Mouse (Mus musculus) stomach, postnatal 0 days (tissue): Measurements from ENCODE around the gene Nek10. TPM values are rescaled to one million over a fixed set of nuclear protein-coding genes. Genes with fewer than 3 reads are reported as not detected.
A peak's percentile ranks its signal among the peaks of the same experiment; 100 is the strongest.

Experiments used
- ATAC-seq: fragments of 200-750 bp; cut with Nextera tagmentation; 2 replicates; pipeline ENCODE4 v1.8.0; 2017; ENCODE audit not compliant: low FRiP score, low TSS enrichment
- DNase-seq: peaks from one replicate; pipeline ENCODE4 v3.0.0-alpha.2; 2016; ENCODE audit warnings: low spot score
- H3K27ac ChIP-seq: fragments of 300-500 bp; sonication (generic); replicated peaks from 2 replicates; pipeline ENCODE4 v1.5.1; 2014; ENCODE audit warnings: mild to moderate bottlenecking, control low read depth
- H3K27me3 ChIP-seq: fragments of 300-500 bp; sonication (generic); 2 replicates; pipeline ENCODE4 v1.6.1; 2014; ENCODE audit warnings: low read length; ENCODE audit not compliant: control insufficient read depth, insufficient read depth
- H3K36me3 ChIP-seq: fragments of 300-500 bp; sonication (generic); 2 replicates; pipeline ENCODE4 v1.6.1; 2014; ENCODE audit warnings: low read length, mixed read lengths; ENCODE audit not compliant: control insufficient read depth, insufficient read depth
- H3K4me1 ChIP-seq: fragments of 300-500 bp; sonication (generic); replicated peaks from 2 replicates; pipeline ENCODE4 v1.6.1; 2014; ENCODE audit warnings: antibody characterized with exemption; ENCODE audit not compliant: control insufficient read depth, insufficient read depth
- H3K4me2 ChIP-seq: fragments of 300-500 bp; sonication (generic); replicated peaks from 2 replicates; pipeline ENCODE4 v1.6.1; 2014; ENCODE audit warnings: low read depth, mild to moderate bottlenecking, control low read depth, moderate library complexity
- H3K4me3 ChIP-seq: fragments of 300-500 bp; sonication (generic); 2 replicates; pipeline ENCODE4 v1.5.1; 2014; ENCODE audit warnings: low read depth, low read length, control low read depth
- H3K9ac ChIP-seq: fragments of 300-500 bp; sonication (generic); 2 replicates; pipeline ENCODE4 v1.6.1; 2014; ENCODE audit warnings: mild to moderate bottlenecking, low read length, control low read depth, mixed read lengths
- H3K9me3 ChIP-seq: fragments of 300-500 bp; sonication (generic); 2 replicates; pipeline ENCODE4 v1.6.1; 2016; ENCODE audit warnings: low read length; ENCODE audit not compliant: control insufficient read depth
- CTCF ChIP-seq: IDR thresholded peaks from 2 replicates; pipeline ENCODE4 v1.5.1; 2016; ENCODE audit warnings: antibody characterized with exemption, low read depth, mild to moderate bottlenecking, moderate library complexity
- EP300 ChIP-seq: optimal IDR thresholded peaks from 2 replicates; pipeline ENCODE3; 2016; ENCODE audit warnings: antibody characterized with exemption
- WGBS: fragments of 180-500 bp; shearing (Covaris S2); extraction: QIAGEN DNeasy Blood & Tissue Kit; methylation state at CpG from one replicate; pipeline ENCODE4 v1.1.7; 2014; 5-methylcytosine and 5-hydroxymethylcytosine counted together
- polyA plus RNA-seq: library from polyadenylated mRNA; unstranded; fragments of >200 nt; fragmentation: Nextera tagmentation; extraction: Ambion mirVana; gene quantifications from 2 replicates; pipeline ENCODE4 v1.2.1, GENCODE M21; 2015

Gene Nek10
- polyA plus RNA-seq, 1 experiment from 2014 or later = 0.02 TPM

DNA sequence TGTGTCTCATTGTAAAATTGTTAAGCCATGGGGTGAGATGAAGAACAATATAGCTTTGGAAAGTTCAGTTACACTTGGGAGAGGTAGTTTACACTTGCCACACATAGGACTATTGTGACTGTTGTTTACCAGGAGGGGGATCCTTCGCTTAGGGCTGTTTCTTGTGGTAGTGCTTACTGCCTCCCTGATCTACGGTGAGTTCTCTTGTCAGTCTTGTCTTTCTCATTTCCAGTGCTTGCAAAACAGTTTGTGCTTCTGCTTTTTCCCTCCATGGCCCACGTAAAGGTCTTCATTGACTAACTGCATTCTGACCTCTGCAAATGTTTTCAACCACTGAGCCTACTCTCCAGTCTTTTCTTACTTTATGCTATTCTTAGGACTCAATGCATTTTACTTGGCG is 2.9 kb upstream of the Nek10 start:
- DNase-seq = no peak
- Histone ChIP-seq H3K27me3 (no peaks in the 10 kb centered on the region), H3K4me2 (no peak overlapping the region), H3K4me3 (no peak overlapping the region), H3K4me1 (no peaks in the 10 kb centered on the region), H3K9me3 (no peaks in the 10 kb centered on the region), H3K9ac (no peak overlapping the region), H3K36me3 (no peaks in the 10 kb centered on the region), H3K27ac (no peak overlapping the region)
- TF ChIP-seq EP300 (no peak), CTCF (no peak)
- 83% methylated on average over 4 of the region's 4 CpGs for WGBS
- no peak for ATAC-seq

DNA sequence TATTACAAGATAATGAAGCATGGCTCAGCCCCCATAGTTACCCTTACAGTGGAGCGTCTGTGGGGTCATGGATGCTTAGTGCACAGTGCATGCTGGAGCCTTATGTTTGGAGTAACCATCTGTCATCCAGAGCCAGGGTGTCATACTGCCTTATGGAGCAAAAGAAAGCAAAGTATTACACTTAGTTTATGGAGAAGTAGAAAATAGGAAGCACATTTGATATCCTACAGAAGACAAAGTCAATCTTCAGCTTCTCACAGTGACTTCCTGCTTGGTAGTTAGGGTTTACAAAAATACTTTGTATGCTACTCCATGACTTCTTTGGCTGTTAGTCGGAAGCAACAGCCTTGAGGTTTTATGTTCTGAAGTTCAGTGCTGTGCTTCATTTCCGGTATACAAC is 2.4 kb upstream of the Nek10 start:
- H3K27ac ChIP-seq = no peak overlapping the region
- H3K9me3 ChIP-seq = no peaks in the 10 kb centered on the region
- 88% methylated on average over 3 of the region's 3 CpGs for WGBS
- TF ChIP-seq EP300 (no peak), CTCF (no peak)
- H3K36me3 ChIP-seq = no peaks in the 10 kb centered on the region
- DNase-seq (no peak), ATAC-seq (no peak)
- no peak overlapping the region for H3K9ac ChIP-seq
- H3K4me1 ChIP-seq = no peaks in the 10 kb centered on the region
- H3K27me3 ChIP-seq = no peaks in the 10 kb centered on the region
- no peak overlapping the region for H3K4me2 ChIP-seq
- H3K4me3 ChIP-seq = no peak overlapping the region

DNA sequence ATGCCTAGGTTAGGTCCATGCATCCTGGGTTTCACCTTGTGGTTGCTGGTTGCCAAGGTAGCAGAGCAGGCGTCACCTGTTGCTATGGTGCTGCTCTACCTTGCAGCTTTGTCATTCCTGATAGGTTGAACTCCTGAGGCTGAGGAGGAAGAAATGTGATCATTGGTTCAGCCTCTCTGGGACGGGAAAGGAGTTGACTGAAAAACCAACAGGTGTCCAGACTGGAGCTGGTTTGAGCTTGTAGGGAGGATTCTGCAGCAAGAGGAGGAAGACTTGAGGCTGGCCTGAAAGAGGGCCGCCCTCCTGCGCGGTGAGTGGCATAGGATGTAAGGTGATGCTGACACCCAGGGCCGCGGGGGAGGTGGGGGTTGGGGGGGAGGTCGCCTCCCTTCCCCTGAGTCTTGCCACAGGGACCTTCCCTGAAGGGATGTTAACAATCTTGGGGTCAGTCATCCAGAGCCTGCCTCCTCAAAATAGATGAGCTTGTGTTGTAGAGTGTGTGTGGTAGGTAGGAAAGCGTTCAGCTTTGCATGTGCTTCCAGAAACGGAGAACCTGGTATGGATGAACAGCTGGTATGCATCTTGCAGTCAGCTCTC is 804 bp downstream of the Nek10 start:
- no peaks in the 10 kb centered on the region for H3K27me3 ChIP-seq
- H3K36me3 ChIP-seq = no peaks in the 10 kb centered on the region
- no peak overlapping the region for H3K4me2 ChIP-seq
- ATAC-seq (peak; percentile 75), DNase-seq (peak; percentile 43)
- 7% methylated on average over 10 of the region's 10 CpGs for WGBS
- TF ChIP-seq CTCF = no peak
- TF ChIP-seq EP300 = no peak
- H3K9ac ChIP-seq = no peak overlapping the region
- no peak overlapping the region for H3K27ac ChIP-seq
- H3K4me3 ChIP-seq = no peak overlapping the region
- H3K4me1 ChIP-seq = no peaks in the 10 kb centered on the region
- no peaks in the 10 kb centered on the region for H3K9me3 ChIP-seq

DNA sequence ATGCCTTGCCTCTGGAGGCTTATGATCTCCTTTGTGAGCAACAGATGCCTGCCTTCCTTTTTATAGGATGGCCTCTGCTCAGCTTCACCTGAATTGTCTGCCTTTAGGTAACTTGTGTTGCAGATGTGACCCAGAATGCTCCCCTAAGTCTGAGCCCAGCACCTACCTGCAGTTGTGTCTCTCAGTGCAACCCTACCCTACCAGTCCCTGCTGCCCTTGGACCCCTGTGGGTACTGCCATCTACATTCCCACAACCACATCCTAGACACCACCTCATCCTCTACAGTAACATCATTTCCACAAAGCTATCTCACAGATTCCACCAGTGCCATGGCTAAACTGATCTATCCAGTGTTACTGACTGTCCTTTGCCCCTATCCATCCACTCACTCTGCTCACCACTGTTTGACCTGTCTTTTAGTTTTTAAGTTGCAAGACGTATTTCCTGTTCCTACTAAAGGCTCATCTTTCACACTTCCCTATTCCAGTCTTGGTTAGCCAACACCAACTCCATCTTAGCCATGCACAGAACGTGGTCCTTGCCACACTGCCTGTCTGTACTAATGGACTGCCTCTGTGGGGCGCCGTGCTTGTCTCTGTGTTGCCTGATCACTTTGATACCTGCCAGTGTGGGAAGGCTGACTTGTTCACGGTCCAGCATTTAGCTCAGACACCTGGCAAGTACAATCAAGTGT is 1.4 kb downstream of the Nek10 start:
- no peaks in the 10 kb centered on the region for H3K4me1 ChIP-seq
- H3K9me3 ChIP-seq = no peaks in the 10 kb centered on the region
- ATAC-seq = no peak
- no peaks in the 10 kb centered on the region for H3K27me3 ChIP-seq
- no peak overlapping the region for H3K9ac ChIP-seq
- DNase-seq = no peak
- no peak overlapping the region for H3K27ac ChIP-seq
- H3K4me3 ChIP-seq = no peak overlapping the region
- WGBS = 59% methylated on average over 5 of the region's 5 CpGs
- no peaks in the 10 kb centered on the region for H3K36me3 ChIP-seq
- H3K4me2 ChIP-seq = no peak overlapping the region
- TF ChIP-seq CTCF (no peak), EP300 (no peak)

- peak; percentile 84; the same call in 1 of the 2 replicates for ATAC-seq
- no peak overlapping the region for H3K4me3 ChIP-seq
- H3K27me3 ChIP-seq = no peaks in the 10 kb centered on the region
- peaks cover 2% of the 10 kb centered on the region; the same call in 1 of the 2 replicates for H3K4me1 ChIP-seq
- H3K27ac ChIP-seq = peak overlapping the region; percentile 70
- no peak overlapping the region for H3K9ac ChIP-seq
- no peaks in the 10 kb centered on the region for H3K36me3 ChIP-seq
- TF ChIP-seq EP300 = no peak
- TF ChIP-seq CTCF = no peak
- peak overlapping the region; percentile 1; the same call in 1 of the 2 replicates for H3K4me2 ChIP-seq
- WGBS = 56% methylated on average over 12 of the region's 12 CpGs
- DNase-seq = peak; percentile 38
- H3K9me3 ChIP-seq = no peaks in the 10 kb centered on the region
Measured at GRCm38 (mm10) chr14:14832520-14833240, 29.5 kb downstream of the Nek10 start.
